Mouse (Mus musculus) embryonic fibroblast, embryonic 13.5 days (primary cell): Measurements from ENCODE around the gene Olfr1375.

Experiments
- CTCF ChIP-seq: IDR thresholded peaks from 2 replicates; pipeline ENCODE4 v1.5.1; 2011; ENCODE audit warnings: mild to moderate bottlenecking, control low read depth, low read length, moderate library complexity, borderline replicate concordance; ENCODE audit not compliant: insufficient read depth
- POLR2A ChIP-seq: IDR thresholded peaks from 2 replicates; pipeline ENCODE4 v1.6.1; 2011; ENCODE audit warnings: low read depth, mild to moderate bottlenecking, control low read depth, low read length, moderate library complexity

DNA sequence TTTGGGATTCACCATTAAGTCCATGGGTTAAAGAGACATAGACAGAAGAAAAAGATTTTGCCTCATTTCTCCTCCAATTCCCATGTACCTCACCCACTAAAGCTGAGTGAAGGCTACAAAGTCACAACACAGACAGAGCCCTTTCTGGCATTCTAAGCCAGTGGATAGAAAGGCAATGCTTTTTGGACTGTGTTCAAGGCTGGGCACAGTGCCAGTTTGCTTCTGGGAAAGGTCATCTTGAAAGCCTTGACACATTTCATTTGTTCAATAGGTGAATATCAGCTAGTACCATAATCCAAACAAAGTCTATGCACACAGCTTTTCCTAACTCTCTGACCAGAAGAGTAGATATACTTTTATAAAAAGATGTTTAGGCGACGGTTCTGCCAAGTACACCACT lies 12.0 kb upstream of the Olfr1375 start:
- no peak for TF ChIP-seq CTCF
- no peak for TF ChIP-seq POLR2A
